Mouse (Mus musculus) CH12.LX (cell line): ENCODE measurements at regions not wholly inside any gene's neighbourhood (a gene's known extent, or its start where the extent isn't known, plus 50 kb on each side); places are given as distances from the start of the nearest gene placed in this dataset.

ENCODE experiments used
- DNase-seq: peaks from one replicate; pipeline ENCODE4 v3.0.0-alpha.2; 2013; ENCODE audit errors: extremely low read depth
- H3K27ac ChIP-seq: 2 replicates; pipeline ENCODE4 v1.5.1; 2012; ENCODE audit warnings: low read depth, mild to moderate bottlenecking, control low read depth, moderate library complexity; ENCODE audit not compliant: insufficient read depth
- H3K27me3 ChIP-seq: replicated peaks from 2 replicates; pipeline ENCODE3; 2012; ENCODE audit warnings: inconsistent platforms
- H3K36me3 ChIP-seq, 2 experiments: replicated peaks in 1 of 2; 2 replicates each; pipeline versions ENCODE3 to v1.6.1; 2012; ENCODE audit warnings: inconsistent platforms in 1 of 2, low read length in 1 of 2, mild to moderate bottlenecking in 1 of 2, mixed read lengths in 1 of 2, moderate library complexity in 1 of 2; ENCODE audit not compliant: control insufficient read depth in 1 of 2, insufficient read depth in 1 of 2
- H3K4me1 ChIP-seq, 2 experiments: 2 replicates each; pipeline ENCODE4 v1.6.1; 2012; ENCODE audit warnings: inconsistent platforms in 1 of 2, moderate library complexity in 1 of 2; ENCODE audit not compliant: insufficient read depth in 2 of 2, control insufficient read depth in 1 of 2
- H3K4me2 ChIP-seq: 2 replicates; pipeline ENCODE4 v1.6.1; 2012; ENCODE audit warnings: low read depth, mild to moderate bottlenecking, control low read depth; ENCODE audit not compliant: poor library complexity, insufficient read depth, severe bottlenecking
- H3K4me3 ChIP-seq, 3 experiments: fragments of 150-350 bp in 1 of 3; sonication (generic) in 1 of 3; replicated peaks in 1 of 3; 2 replicates each; pipeline versions ENCODE3 to v1.5.1; 2011 to 2012; ENCODE audit warnings: low read depth in 2 of 3, low read length in 2 of 3, mild to moderate bottlenecking in 2 of 3, moderate library complexity in 2 of 3, control low read depth in 1 of 3, improper control_type of control experiment in 1 of 3, inconsistent platforms in 1 of 3, mixed read lengths in 1 of 3; ENCODE audit not compliant: poor library complexity in 1 of 3
- H3K79me2 ChIP-seq: replicated peaks from 2 replicates; pipeline ENCODE4 v1.6.1; 2012; ENCODE audit warnings: mild to moderate bottlenecking, moderate library complexity; ENCODE audit not compliant: control insufficient read depth, poor library complexity, insufficient read depth, severe bottlenecking; ENCODE audit errors: extremely low read depth
- H3K9ac ChIP-seq: 2 replicates; pipeline ENCODE4 v1.6.1; 2012; ENCODE audit warnings: low read depth, mild to moderate bottlenecking, control low read depth, moderate library complexity; ENCODE audit not compliant: insufficient read depth
- H3K9me3 ChIP-seq: replicated peaks from 2 replicates; pipeline ENCODE3; 2012; ENCODE audit warnings: low read length, inconsistent platforms, mixed read lengths
- BHLHE40 ChIP-seq: IDR thresholded peaks from 2 replicates; pipeline ENCODE4 v1.6.1; 2011; ENCODE audit warnings: mild to moderate bottlenecking, low read depth, low read length, improper control_type of control experiment
- CTCF ChIP-seq, 2 experiments: IDR thresholded peaks in 1 of 2; conservative IDR thresholded peaks in 1 of 2; 2 replicates each; pipeline ENCODE4 v1.5.1; 2011 to 2012; ENCODE audit warnings: low read depth in 2 of 2, low read length in 2 of 2, improper control_type of control experiment in 1 of 2, inconsistent platforms in 1 of 2, mild to moderate bottlenecking in 1 of 2, moderate library complexity in 1 of 2
- ELF1 ChIP-seq: IDR thresholded peaks from 2 replicates; pipeline ENCODE4 v1.6.1; 2014; ENCODE audit warnings: low read depth, mild to moderate bottlenecking, inconsistent platforms, low read length, improper control_type of control experiment
- EP300 ChIP-seq: IDR thresholded peaks from 2 replicates; pipeline ENCODE4 v1.6.1; 2011; ENCODE audit warnings: low read length, improper control_type of control experiment
- ETS1 ChIP-seq: conservative IDR thresholded peaks from 2 replicates; pipeline ENCODE4 v1.6.1; 2012; ENCODE audit warnings: low read depth, mild to moderate bottlenecking, inconsistent platforms, low read length, improper control_type of control experiment, moderate library complexity
- GABPA ChIP-seq: IDR thresholded peaks from 2 replicates; pipeline ENCODE4 v1.6.1; 2012; ENCODE audit warnings: low read depth, low read length, improper control_type of control experiment, inconsistent platforms; ENCODE audit not compliant: insufficient replicate concordance
- HCFC1 ChIP-seq: IDR thresholded peaks from 2 replicates; pipeline ENCODE4 v1.6.1; 2012; ENCODE audit warnings: low read depth, mild to moderate bottlenecking, inconsistent platforms, low read length, improper control_type of control experiment
- IRF4 ChIP-seq: IDR thresholded peaks from 2 replicates; pipeline ENCODE4 v1.6.1; 2014; ENCODE audit warnings: low read depth, mild to moderate bottlenecking, inconsistent platforms, low read length, improper control_type of control experiment
- JUN ChIP-seq: IDR thresholded peaks from 2 replicates; pipeline ENCODE4 v1.6.1; 2011; ENCODE audit warnings: low read depth, mild to moderate bottlenecking, low read length, improper control_type of control experiment, moderate library complexity; ENCODE audit not compliant: insufficient read depth
- MAFK ChIP-seq: IDR thresholded peaks from 2 replicates; pipeline ENCODE4 v1.6.1; 2011; ENCODE audit warnings: low read length, improper control_type of control experiment; ENCODE audit not compliant: insufficient replicate concordance
- MXI1 ChIP-seq: IDR thresholded peaks from 2 replicates; pipeline ENCODE4 v1.6.1; 2011; ENCODE audit warnings: mild to moderate bottlenecking, low read depth, low read length, improper control_type of control experiment
- NELFE ChIP-seq: IDR thresholded peaks from 2 replicates; pipeline ENCODE4 v1.6.1; 2011; ENCODE audit warnings: low read depth, low read length, improper control_type of control experiment
- PAX5 ChIP-seq: IDR thresholded peaks from 2 replicates; pipeline ENCODE4 v1.6.1; 2012; ENCODE audit warnings: low read length, inconsistent platforms, mixed read lengths
- POLR2AphosphoS2 ChIP-seq: IDR thresholded peaks from 2 replicates; pipeline ENCODE4 v1.6.1; 2011; ENCODE audit warnings: low read depth, low read length, improper control_type of control experiment
- RAD21 ChIP-seq: IDR thresholded peaks from 2 replicates; pipeline ENCODE4 v1.6.1; 2011; ENCODE audit warnings: low read depth, mild to moderate bottlenecking, low read length, improper control_type of control experiment, moderate library complexity
- RCOR1 ChIP-seq: conservative IDR thresholded peaks from 2 replicates; pipeline ENCODE4 v1.6.1; 2012; ENCODE audit warnings: low read depth, mild to moderate bottlenecking, inconsistent platforms, low read length, improper control_type of control experiment
- SMC3 ChIP-seq: IDR thresholded peaks from 2 replicates; pipeline ENCODE4 v1.6.1; 2011; ENCODE audit warnings: low read depth, low read length, improper control_type of control experiment
- TBP ChIP-seq: conservative IDR thresholded peaks from 2 replicates; pipeline ENCODE4 v1.6.1; 2011; ENCODE audit warnings: low read depth, low read length, improper control_type of control experiment
- TCF12 ChIP-seq: IDR thresholded peaks from 2 replicates; pipeline ENCODE4 v1.6.1; 2014; ENCODE audit warnings: low read depth, mild to moderate bottlenecking, inconsistent platforms, low read length, improper control_type of control experiment
- USF1 ChIP-seq: IDR thresholded peaks from 2 replicates; pipeline ENCODE4 v1.6.1; 2014; ENCODE audit warnings: low read depth, mild to moderate bottlenecking, inconsistent platforms, low read length, improper control_type of control experiment
- USF2 ChIP-seq: conservative IDR thresholded peaks from 2 replicates; pipeline ENCODE4 v1.6.1; 2011; ENCODE audit warnings: low read depth, low read length, improper control_type of control experiment
- ZC3H11A ChIP-seq: IDR thresholded peaks from 2 replicates; pipeline ENCODE4 v1.6.1; 2012; ENCODE audit warnings: low read depth, mild to moderate bottlenecking, inconsistent platforms, low read length, improper control_type of control experiment
- ZKSCAN1 ChIP-seq: IDR thresholded peaks from 2 replicates; pipeline ENCODE4 v1.6.1; 2012; ENCODE audit warnings: low read depth, inconsistent platforms, low read length, improper control_type of control experiment, borderline replicate concordance
- ZNF384 ChIP-seq: IDR thresholded peaks from 2 replicates; pipeline ENCODE4 v1.6.1; 2012; ENCODE audit warnings: low read depth, low read length, improper control_type of control experiment, inconsistent platforms
- dilution Hi-C: fragments of 300-500 bp; cut with MboI; formaldehyde crosslinking; loops from 2 replicates; pipeline ENCODE4 v1.14.3; 2020; ENCODE audit warnings: low sequenced_read_pairs; ENCODE audit not compliant: extremely low pct_unique_long_range_greater_than_20kb, extremely low pct_ligation_motif_present
- in situ Hi-C: fragments of 300-500 bp; cut with MboI; formaldehyde crosslinking; loops from 3 replicates; pipeline ENCODE4 v1.14.3; 2019; ENCODE audit warnings: low sequenced_read_pairs, low pct_ligation_motif_present, low pct_unique_long_range_greater_than_20kb, mixed read lengths

GRCm38 (mm10) chr2:148605425-148605930 is 66.9 kb upstream of the Nxt1 start:
- dilution Hi-C loops, result no loop called here
- Histone ChIP-seq H3K36me3 (no peaks in the 10 kb centered on the region), H3K4me1 (no peaks in the 10 kb centered on the region), H3K9me3 (no peaks in the 10 kb centered on the region), H3K4me2 (no peak overlapping the region), H3K79me2 (no peaks in the 10 kb centered on the region), H3K4me3 (no peak overlapping the region), H3K27ac (no peak overlapping the region), H3K9ac (no peak overlapping the region), H3K27me3 (peaks cover 2% of the 10 kb centered on the region)
- DNase-seq, result no peak
- TF ChIP-seq JUN (no peak), NELFE (no peak), ELF1 (no peak), ZC3H11A (no peak), TCF12 (no peak), MAFK (no peak), MXI1 (no peak), IRF4 (no peak), USF2 (no peak), ZKSCAN1 (no peak), TBP (no peak), PAX5 (no peak), BHLHE40 (no peak), POLR2AphosphoS2 (no peak), GABPA (no peak), ETS1 (no peak), ZNF384 (no peak), USF1 (no peak), RCOR1 (no peak), HCFC1 (no peak)
- in situ Hi-C loops, result no loop called here

GRCm38 (mm10) chr2:148603951-148604350 is 68.5 kb upstream of the Nxt1 start:
- no peaks in the 10 kb centered on the region for H3K4me1 ChIP-seq
- TF ChIP-seq SMC3, result peak; percentile 45
- peak in 1 of 2 experiments; percentile 53; a peak in 2 of 4 replicates for TF ChIP-seq CTCF (conservative IDR thresholded peaks at IDR 0.05 in 1 of 2, IDR thresholded peaks at IDR 0.05 in 1 of 2; ENCODE audit: low read depth in 2 of 2, low read length in 2 of 2)
- TF ChIP-seq EP300, result no peak
- peak; percentile 38 for TF ChIP-seq RAD21
- no peak overlapping the region for H3K9ac ChIP-seq
- DNase-seq, result no peak
- in situ Hi-C loops, result no loop called here
- no peak overlapping the region for H3K27ac ChIP-seq
- no peak overlapping the region for H3K4me2 ChIP-seq
- no peak overlapping the region for H3K4me3 ChIP-seq
- H3K36me3 ChIP-seq, result no peaks in the 10 kb centered on the region
- H3K9me3 ChIP-seq, result no peaks in the 10 kb centered on the region
- H3K79me2 ChIP-seq, result no peaks in the 10 kb centered on the region
- dilution Hi-C loops, result no loop called here
- H3K27me3 ChIP-seq, result peaks cover 2% of the 10 kb centered on the region
